15 mouse cellular contexts compared by ENCODE assay signal in the genomic region with DNA sequence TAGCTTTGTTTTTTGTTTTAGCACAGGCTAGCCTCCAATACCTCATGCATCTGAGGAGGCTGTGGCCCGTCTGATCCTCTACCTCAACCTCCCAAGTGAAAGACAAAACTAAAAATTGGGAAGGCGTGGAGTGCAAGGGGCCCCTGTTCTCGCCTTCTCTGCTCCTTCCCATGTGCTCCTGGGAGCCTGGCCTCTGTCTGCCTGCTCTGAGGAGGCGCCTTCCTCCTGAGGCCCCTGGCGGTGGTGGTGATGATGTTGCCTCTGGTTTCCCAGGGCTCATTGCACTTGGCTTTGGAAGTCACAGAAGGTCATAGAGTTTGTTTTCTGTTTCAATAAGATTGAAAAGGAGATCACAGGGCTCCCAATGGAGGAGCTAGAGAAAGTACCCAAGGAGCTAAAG.
A peak's percentile ranks its signal among the peaks of the same experiment; 100 is the strongest.
DNase-seq lines count a peak whose midpoint lies in the region; ATAC-seq lines count a peak whose summit lies in the region.
"Had no signal": no experiment of that assay in that cellular context is flagged by ENCODE, and none has a peak within 500 bp of the region (broad histone marks: within the 10 kb centered on the region; RNA-seq: fewer than 3 reads in every experiment).

No protein-coding gene starts in this region.

- peak; percentile 47 to 57 for DNase-seq in kidney, postnatal 4 days
- peak; percentile 51 for DNase-seq in thymus, postnatal 14 days
- no peak for DNase-seq in thymus, adult 18-20 months
- DNase-seq in ZHBTc4 (ENCODE audit: low read depth, low spot score): peak; percentile 33
- no peak for DNase-seq in left cerebral cortex, adult 9 months (ENCODE audit: low spot score in 2 of 2)
- DNase-seq: adrenal gland, postnatal 10 days; cerebellum, adult 11 months; cerebellum, adult 8-10 months; cerebellum, postnatal 14 days; gastrocnemius, postnatal 10 days had no signal

- H3K9me3 ChIP-seq in kidney, embryonic 15.5 days (replicated peaks): no peaks in the 10 kb centered on the region
- H3K9me3 ChIP-seq: embryonic facial prominence, embryonic 12.5 days; forebrain, embryonic 15.5 days; heart, embryonic 12.5 days had no signal

- H3K4me3 ChIP-seq in kidney, embryonic 15.5 days (replicated peaks): no peak overlapping the region
- H3K4me3 ChIP-seq: embryonic facial prominence, embryonic 12.5 days; forebrain, embryonic 15.5 days; heart, embryonic 12.5 days had no signal

- H3K27me3 ChIP-seq in kidney, embryonic 15.5 days: no peaks in the 10 kb centered on the region
- H3K27me3 ChIP-seq: embryonic facial prominence, embryonic 12.5 days; forebrain, embryonic 15.5 days; heart, embryonic 12.5 days had no signal

- ATAC-seq in kidney, embryonic 15.5 days (replicated peaks; ENCODE audit: low FRiP score): no peak
- ATAC-seq: forebrain, embryonic 15.5 days; hindbrain, embryonic 16.5 days had no signal

- peaks cover 29% of the 10 kb centered on the region for H3K4me1 ChIP-seq in kidney, embryonic 15.5 days

- WGBS in kidney, embryonic 15.5 days: 60% methylated on average over 5 of the region's 5 CpGs

- H3K4me2 ChIP-seq in kidney, embryonic 15.5 days: no peak overlapping the region
- H3K4me2 ChIP-seq: embryonic facial prominence, embryonic 12.5 days; forebrain, embryonic 15.5 days; heart, embryonic 12.5 days had no signal

- no peaks in the 10 kb centered on the region for H3K36me3 ChIP-seq in kidney, embryonic 15.5 days
- H3K36me3 ChIP-seq: embryonic facial prominence, embryonic 12.5 days; forebrain, embryonic 15.5 days; heart, embryonic 12.5 days had no signal

- no peak overlapping the region for H3K9ac ChIP-seq in kidney, embryonic 15.5 days
- H3K9ac ChIP-seq: embryonic facial prominence, embryonic 12.5 days; forebrain, embryonic 15.5 days; heart, embryonic 12.5 days had no signal

- H3K27ac ChIP-seq in kidney, embryonic 15.5 days: no peak overlapping the region
- H3K27ac ChIP-seq: embryonic facial prominence, embryonic 12.5 days; forebrain, embryonic 15.5 days had no signal

Comparison
In these comparisons a context has a peak if more than half of its experiments do, and no peak if none do; other contexts are left out.
1. DNase-seq: peak in kidney, postnatal 4 days (2 of 2), thymus, postnatal 14 days (single experiment) and ZHBTc4 (single experiment); none in thymus, adult 18-20 months (0 of 2) and left cerebral cortex, adult 9 months (0 of 2).